Mouse (Mus musculus) stomach, postnatal 0 days (tissue): ENCODE data around the gene Fxyd1. TPM values are rescaled to one million over a fixed set of nuclear protein-coding genes. Genes with fewer than 3 reads are reported as not detected.

Experiments
- ATAC-seq: fragments of 200-750 bp; cut with Nextera tagmentation; 2 replicates; pipeline ENCODE4 v1.8.0; 2017; ENCODE audit not compliant: low FRiP score, low TSS enrichment
- DNase-seq: peaks from one replicate; pipeline ENCODE4 v3.0.0-alpha.2; 2016; ENCODE audit warnings: low spot score
- H3K27ac ChIP-seq: fragments of 300-500 bp; sonication (generic); replicated peaks from 2 replicates; pipeline ENCODE4 v1.5.1; 2014; ENCODE audit warnings: mild to moderate bottlenecking, control low read depth
- H3K27me3 ChIP-seq: fragments of 300-500 bp; sonication (generic); 2 replicates; pipeline ENCODE4 v1.6.1; 2014; ENCODE audit warnings: low read length; ENCODE audit not compliant: control insufficient read depth, insufficient read depth
- H3K36me3 ChIP-seq: fragments of 300-500 bp; sonication (generic); 2 replicates; pipeline ENCODE4 v1.6.1; 2014; ENCODE audit warnings: low read length, mixed read lengths; ENCODE audit not compliant: control insufficient read depth, insufficient read depth
- H3K4me1 ChIP-seq: fragments of 300-500 bp; sonication (generic); replicated peaks from 2 replicates; pipeline ENCODE4 v1.6.1; 2014; ENCODE audit warnings: antibody characterized with exemption; ENCODE audit not compliant: control insufficient read depth, insufficient read depth
- H3K4me2 ChIP-seq: fragments of 300-500 bp; sonication (generic); replicated peaks from 2 replicates; pipeline ENCODE4 v1.6.1; 2014; ENCODE audit warnings: low read depth, mild to moderate bottlenecking, control low read depth, moderate library complexity
- H3K4me3 ChIP-seq: fragments of 300-500 bp; sonication (generic); 2 replicates; pipeline ENCODE4 v1.5.1; 2014; ENCODE audit warnings: low read depth, low read length, control low read depth
- H3K9ac ChIP-seq: fragments of 300-500 bp; sonication (generic); 2 replicates; pipeline ENCODE4 v1.6.1; 2014; ENCODE audit warnings: mild to moderate bottlenecking, low read length, control low read depth, mixed read lengths
- H3K9me3 ChIP-seq: fragments of 300-500 bp; sonication (generic); 2 replicates; pipeline ENCODE4 v1.6.1; 2016; ENCODE audit warnings: low read length; ENCODE audit not compliant: control insufficient read depth
- CTCF ChIP-seq: IDR thresholded peaks from 2 replicates; pipeline ENCODE4 v1.5.1; 2016; ENCODE audit warnings: antibody characterized with exemption, low read depth, mild to moderate bottlenecking, moderate library complexity
- EP300 ChIP-seq: optimal IDR thresholded peaks from 2 replicates; pipeline ENCODE3; 2016; ENCODE audit warnings: antibody characterized with exemption
- WGBS: fragments of 180-500 bp; shearing (Covaris S2); extraction: QIAGEN DNeasy Blood & Tissue Kit; methylation state at CpG from one replicate; pipeline ENCODE4 v1.1.7; 2014; 5-methylcytosine and 5-hydroxymethylcytosine counted together
- polyA plus RNA-seq: library from polyadenylated mRNA; unstranded; fragments of >200 nt; fragmentation: Nextera tagmentation; extraction: Ambion mirVana; gene quantifications from 2 replicates; pipeline ENCODE4 v1.2.1, GENCODE M21; 2015

Gene Fxyd1
- polyA plus RNA-seq, 1 experiment from 2014 or later: 177 TPM

- TF ChIP-seq EP300 (no peak), CTCF (no peak)
- H3K4me1 ChIP-seq: no peaks in the 10 kb centered on the region
- H3K9ac ChIP-seq: peak overlapping the region; percentile 41
- no peaks in the 10 kb centered on the region; the same call in 1 of the 2 replicates for H3K36me3 ChIP-seq
- ATAC-seq (no peak; the same call in 1 of the 2 replicates), DNase-seq (peak; percentile 55)
- 36% methylated on average over 7 of the region's 7 CpGs for WGBS
- H3K27ac ChIP-seq: peak overlapping the region; percentile 87
- peak overlapping the region; percentile 59 for H3K4me2 ChIP-seq
- no peaks in the 10 kb centered on the region for H3K9me3 ChIP-seq
- peak overlapping the region; percentile 43 for H3K4me3 ChIP-seq
- H3K27me3 ChIP-seq: no peaks in the 10 kb centered on the region
These were observed 17.2 kb upstream of the Fxyd1 start for GRCm38 (mm10) chr7:31074061-31074712.

GRCm38 (mm10) chr7:31073546-31073945, 16.5 kb upstream of the Fxyd1 start:
- TF ChIP-seq CTCF (no peak), EP300 (no peak)
- no peaks in the 10 kb centered on the region; the same call in 1 of the 2 replicates for H3K36me3 ChIP-seq
- ATAC-seq: peak; percentile 66
- no peaks in the 10 kb centered on the region for H3K4me1 ChIP-seq
- DNase-seq: peak; percentile 77
- no peaks in the 10 kb centered on the region for H3K9me3 ChIP-seq
- H3K4me3 ChIP-seq: no peak overlapping the region
- peak overlapping the region; percentile 25; the same call in 1 of the 2 replicates for H3K4me2 ChIP-seq
- H3K27me3 ChIP-seq: no peaks in the 10 kb centered on the region
- H3K27ac ChIP-seq: peak overlapping the region; percentile 87
- no peak overlapping the region for H3K9ac ChIP-seq

GRCm38 (mm10) chr7:31072326-31072725, 15.3 kb upstream of the Fxyd1 start:
- DNase-seq (no peak), ATAC-seq (no peak)
- Histone ChIP-seq H3K27ac (peak overlapping the region; percentile 87), H3K27me3 (no peaks in the 10 kb centered on the region), H3K4me3 (peak overlapping the region; percentile 10; the same call in 1 of the 2 replicates), H3K4me1 (no peaks in the 10 kb centered on the region; the same call in 1 of the 2 replicates), H3K9ac (no peak overlapping the region; the same call in 1 of the 2 replicates), H3K4me2 (peak overlapping the region; percentile 25; the same call in 1 of the 2 replicates), H3K36me3 (no peaks in the 10 kb centered on the region; the same call in 1 of the 2 replicates), H3K9me3 (no peaks in the 10 kb centered on the region)
- 23% methylated on average over 9 of the region's 9 CpGs for WGBS
- peak; percentile 41 for TF ChIP-seq CTCF
- no peak for TF ChIP-seq EP300

- H3K9me3 ChIP-seq: no peaks in the 10 kb centered on the region
- no peak overlapping the region for H3K9ac ChIP-seq
- H3K27ac ChIP-seq: no peak overlapping the region
- no peaks in the 10 kb centered on the region; the same call in 1 of the 2 replicates for H3K4me1 ChIP-seq
- TF ChIP-seq EP300: no peak
- TF ChIP-seq CTCF: no peak
- ATAC-seq: no peak
- WGBS: 57% methylated on average over 6 of the region's 6 CpGs
- no peak overlapping the region for H3K4me3 ChIP-seq
- no peak overlapping the region for H3K4me2 ChIP-seq
- no peaks in the 10 kb centered on the region; the same call in 1 of the 2 replicates for H3K36me3 ChIP-seq
- no peaks in the 10 kb centered on the region for H3K27me3 ChIP-seq
- DNase-seq: no peak
These were observed 13.3 kb upstream of the Fxyd1 start for GRCm38 (mm10) chr7:31070324-31070723.

GRCm38 (mm10) chr7:31069491-31069890, 12.5 kb upstream of the Fxyd1 start:
- no peak overlapping the region for H3K4me3 ChIP-seq
- H3K27ac ChIP-seq: no peak overlapping the region
- H3K27me3 ChIP-seq: no peaks in the 10 kb centered on the region
- no peak overlapping the region for H3K4me2 ChIP-seq
- ATAC-seq (no peak), DNase-seq (no peak)
- no peaks in the 10 kb centered on the region; the same call in 1 of the 2 replicates for H3K36me3 ChIP-seq
- no peaks in the 10 kb centered on the region for H3K9me3 ChIP-seq
- no peak for TF ChIP-seq CTCF
- no peak for TF ChIP-seq EP300
- H3K9ac ChIP-seq: no peak overlapping the region
- 83% methylated on average over 14 of the region's 14 CpGs for WGBS
- no peaks in the 10 kb centered on the region; the same call in 1 of the 2 replicates for H3K4me1 ChIP-seq

GRCm38 (mm10) chr7:31067836-31068235, 10.8 kb upstream of the Fxyd1 start:
- Histone ChIP-seq H3K9ac (no peak overlapping the region), H3K4me1 (no peaks in the 10 kb centered on the region; the same call in 1 of the 2 replicates), H3K36me3 (no peaks in the 10 kb centered on the region; the same call in 1 of the 2 replicates), H3K4me2 (no peak overlapping the region), H3K4me3 (no peak overlapping the region), H3K27me3 (no peaks in the 10 kb centered on the region), H3K27ac (peak overlapping the region; percentile 61; the same call in 1 of the 2 replicates), H3K9me3 (no peaks in the 10 kb centered on the region)
- ATAC-seq (peak; percentile 35; the same call in 1 of the 2 replicates), DNase-seq (peak; percentile 65)
- TF ChIP-seq EP300 (no peak), CTCF (no peak)
- 26% methylated on average over 5 of the region's 5 CpGs for WGBS
